In genomic region chr5:122925534-122925958, GRCm38 (mm10) we compare ENCODE assay signal across 8 mouse cellular contexts.
A peak's percentile ranks its signal among the peaks of the same experiment; 100 is the strongest.
DNase-seq lines count a peak whose midpoint lies in the region; ATAC-seq and TF ChIP-seq lines count a peak whose summit lies in the region.

No protein-coding gene starts in this region.

- H3K9me3 ChIP-seq in forebrain, embryonic 16.5 days (ENCODE audit: control insufficient read depth, low read length), result no peaks in the 10 kb centered on the region
- H3K9me3 ChIP-seq in liver, postnatal 0 days (ENCODE audit: low read length), result no peaks in the 10 kb centered on the region

- ATAC-seq in forebrain, embryonic 16.5 days, result peak; percentile 40
- ATAC-seq in liver, postnatal 0 days, result peak; percentile 48; the same call in 1 of the 2 replicates

- peaks cover 3% of the 10 kb centered on the region; the same call in 1 of the 2 replicates for H3K4me1 ChIP-seq in forebrain, embryonic 16.5 days (replicated peaks; ENCODE audit: control insufficient read depth, insufficient read depth, low read length)
- 0 out of 2 replicates have a peak, but pooled peaks cover 5% of the 10 kb centered on the region for H3K4me1 ChIP-seq in liver, postnatal 0 days (ENCODE audit: insufficient read depth)

- H3K4me3 ChIP-seq in forebrain, embryonic 16.5 days (replicated peaks; ENCODE audit: low read length), result no peak overlapping the region
- no peak overlapping the region for H3K4me3 ChIP-seq in liver, postnatal 0 days (ENCODE audit: low read depth, low read length)

- no peak overlapping the region for H3K27ac ChIP-seq in forebrain, embryonic 16.5 days (ENCODE audit: low read length)
- H3K27ac ChIP-seq in liver, postnatal 0 days (ENCODE audit: low read depth), result no peak overlapping the region

- 0 out of 2 replicates have a peak, but pooled peaks cover 3% of the 10 kb centered on the region for H3K36me3 ChIP-seq in forebrain, embryonic 16.5 days (ENCODE audit: control insufficient read depth, insufficient read depth)
- no peaks in the 10 kb centered on the region for H3K36me3 ChIP-seq in liver, postnatal 0 days (replicated peaks; ENCODE audit: insufficient read depth, low read length)

- TF ChIP-seq EP300 in liver, postnatal 0 days (IDR thresholded peaks at IDR 0.05; ENCODE audit: low read depth), result no peak

- peak; percentile 92 for DNase-seq in NIH3T3 (ENCODE audit: low read depth)
- peak; percentile 65 for DNase-seq in cerebellum, adult 11 months
- DNase-seq in heart, postnatal 36 days, result peak; percentile 69 to 76
- DNase-seq in layer of hippocampus, adult 18-20 months (ENCODE audit: low spot score in 2 of 2), result peak; percentile 25 to 84
- DNase-seq in liver, postnatal 0 days, result peak; percentile 78
- peak; percentile 56 for DNase-seq in ovary, postnatal 36 days (ENCODE audit: low spot score)
- peak; percentile 37 to 59 for DNase-seq in urinary bladder, postnatal 36 days (ENCODE audit: low spot score in 2 of 2)

- no peaks in the 10 kb centered on the region for H3K27me3 ChIP-seq in forebrain, embryonic 16.5 days (replicated peaks; ENCODE audit: control insufficient read depth, insufficient read depth, low read length)
- H3K27me3 ChIP-seq in liver, postnatal 0 days (ENCODE audit: insufficient read depth, low read length), result no peaks in the 10 kb centered on the region

- TF ChIP-seq CTCF in liver, postnatal 0 days (IDR thresholded peaks at IDR 0.05; ENCODE audit: low read depth), result peak; percentile 91

- intact Hi-C loops in heart, postnatal 36 days (cut with DNase I), result loop anchor here (1.0 kb wide), 2 partner anchors 88 to 121 kb away; no protein-coding TSS in a partner anchor

- peak overlapping the region; percentile 24; the same call in 1 of the 2 replicates for H3K4me2 ChIP-seq in forebrain, embryonic 16.5 days (ENCODE audit: low read length)
- peak overlapping the region; percentile 45 for H3K4me2 ChIP-seq in liver, postnatal 0 days (ENCODE audit: low read depth, low read length)

- no peak overlapping the region for H3K9ac ChIP-seq in forebrain, embryonic 16.5 days (replicated peaks; ENCODE audit: low read depth, low read length)
- no peak overlapping the region for H3K9ac ChIP-seq in liver, postnatal 0 days (replicated peaks)

- 22% methylated on average over 7 of the region's 7 CpGs for WGBS in forebrain, embryonic 16.5 days
- 24% methylated on average over 7 of the region's 7 CpGs for WGBS in liver, postnatal 0 days (ENCODE audit: insufficient replicate concordance)
